Mouse (Mus musculus) right cerebral cortex, adult 2 months (tissue): Measurements from ENCODE around the gene Hbb-bs.
"Not testable (repeated sequence)": the region's sequence is repeated elsewhere in the genome, so short reads cannot be mapped to it uniquely, and the experiment has no call there.

Experiments
- DNase-seq, 2 experiments: peaks; one replicate each; pipeline ENCODE4 v3.0.0; 2021 to 2022; ENCODE audit warnings: low spot score in 2 of 2

The Hbb-bs gene

GRCm38 (mm10) chr7:103827808-103828207 is at the start of gene Hbb-bs:
Gene Hbb-bs, minus strand, starts transcription at chr7:103828096.
- no peak for DNase-seq

DNA sequence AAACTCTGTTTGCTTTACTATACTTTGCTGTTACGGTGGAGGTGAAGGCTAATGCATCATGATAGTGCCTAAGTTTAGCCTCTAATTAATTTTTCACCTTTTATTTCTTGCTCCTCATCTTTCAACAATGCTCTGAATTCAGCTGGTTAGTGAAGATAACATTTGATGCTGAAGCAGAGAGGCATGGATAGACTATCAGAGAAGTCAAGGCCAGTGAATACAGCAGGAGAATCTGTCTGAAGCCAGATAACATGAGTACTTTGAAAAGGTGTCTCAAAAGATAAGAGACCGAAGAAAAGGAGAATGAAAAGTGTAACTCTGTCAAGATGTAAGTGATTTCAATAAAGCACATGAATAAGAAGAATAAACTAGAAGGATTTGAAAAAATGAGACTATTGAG is 49.2 kb upstream of the Hbb-bs start:
- no peak for DNase-seq

DNA sequence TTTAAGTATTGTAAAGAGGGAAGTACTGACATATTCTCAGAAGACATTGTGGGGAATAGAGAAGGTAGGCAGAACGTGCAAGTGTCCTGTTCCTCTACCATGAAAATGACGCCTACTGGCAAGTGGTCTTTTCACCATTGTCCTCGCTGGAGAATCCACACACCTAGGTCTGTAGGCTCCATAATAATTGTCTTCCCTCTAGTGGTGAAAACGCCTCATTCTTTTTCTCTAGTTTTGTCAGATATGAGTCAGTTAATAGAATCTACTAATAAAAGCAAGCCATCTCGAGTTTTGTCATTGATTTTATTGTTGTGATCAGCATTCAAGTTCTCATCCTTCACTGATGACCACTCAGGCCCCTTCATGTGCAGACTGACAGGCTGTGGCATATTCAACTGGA is 46.6 kb upstream of the Hbb-bs start:
- DNase-seq: no peak

- DNase-seq: peak; percentile 1 to 7
Measured at GRCm38 (mm10) chr7:103873064-103873463, 45.2 kb upstream of the Hbb-bs start.

- DNase-seq: no peak
Measured at GRCm38 (mm10) chr7:103870667-103871066, 42.8 kb upstream of the Hbb-bs start.

DNA sequence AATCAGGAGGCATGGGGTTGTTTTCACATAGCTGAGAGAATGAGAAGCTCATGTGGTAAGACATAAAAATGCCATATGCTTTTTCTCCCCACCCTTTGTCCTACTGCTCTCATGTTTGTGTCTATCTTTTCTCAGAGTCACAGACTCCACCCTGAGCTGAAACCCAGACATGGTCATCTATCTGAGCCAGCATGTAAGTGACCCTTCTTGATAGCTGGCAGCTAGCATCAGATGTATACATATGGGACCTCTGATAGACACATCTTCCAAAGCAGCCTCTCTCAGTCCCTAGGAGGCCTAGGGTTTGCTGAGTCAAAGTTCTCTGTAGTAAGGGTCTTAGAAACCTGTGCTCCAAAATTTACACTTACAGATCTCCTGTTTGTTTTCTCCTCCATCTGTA is 37.8 kb upstream of the Hbb-bs start:
- no peak for DNase-seq

DNA sequence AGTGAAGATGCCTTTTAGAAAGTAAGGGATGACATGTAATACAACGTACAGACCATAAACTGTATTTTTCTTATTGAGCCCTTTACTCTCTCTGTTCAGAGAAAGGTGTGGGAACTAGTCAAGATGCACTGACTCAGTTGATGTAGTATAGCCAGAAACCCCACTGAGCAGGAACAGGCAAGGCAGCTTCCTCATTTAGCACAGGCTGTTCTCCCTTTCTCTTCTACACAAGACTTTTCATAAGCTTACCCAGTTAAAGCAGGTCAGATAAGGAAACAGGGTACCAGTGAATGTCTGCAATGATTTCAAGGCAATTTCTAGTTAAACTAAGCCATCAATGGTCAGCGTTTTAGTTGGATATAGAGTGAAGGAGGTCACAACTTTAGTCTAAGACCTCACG is 33.6 kb upstream of the Hbb-bs start:
- DNase-seq: no peak

GRCm38 (mm10) chr7:103860855-103861254 is 33.0 kb upstream of the Hbb-bs start:
- peak in 1 of 2 experiments; percentile 3 for DNase-seq

- no peak for DNase-seq
Measured at GRCm38 (mm10) chr7:103859076-103859475, 31.2 kb upstream of the Hbb-bs start.

DNA sequence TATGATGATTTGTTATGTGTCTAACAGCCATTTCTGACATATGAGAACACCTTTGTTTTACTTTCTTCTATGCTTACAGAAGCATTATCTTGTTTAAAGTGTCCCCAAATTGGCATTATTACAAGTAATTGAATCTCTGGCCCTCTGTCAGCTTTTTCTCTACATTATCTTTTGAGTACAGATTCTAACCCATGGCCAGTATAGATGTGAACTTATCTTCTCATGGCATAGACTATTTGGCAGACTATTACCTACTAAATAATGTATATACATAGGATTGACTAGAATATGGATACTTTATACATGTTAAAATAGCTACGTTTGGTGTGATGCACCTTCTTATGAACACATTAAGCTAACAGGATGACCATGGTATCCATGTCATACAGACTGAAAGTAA is 26.8 kb upstream of the Hbb-bs start:
- no peak for DNase-seq

GRCm38 (mm10) chr7:103853090-103853489 is 25.2 kb upstream of the Hbb-bs start, which contains the start of gene Hbb-y:
Gene Hbb-y, minus strand, starts transcription at chr7:103853216.
- DNase-seq: no peak

DNA sequence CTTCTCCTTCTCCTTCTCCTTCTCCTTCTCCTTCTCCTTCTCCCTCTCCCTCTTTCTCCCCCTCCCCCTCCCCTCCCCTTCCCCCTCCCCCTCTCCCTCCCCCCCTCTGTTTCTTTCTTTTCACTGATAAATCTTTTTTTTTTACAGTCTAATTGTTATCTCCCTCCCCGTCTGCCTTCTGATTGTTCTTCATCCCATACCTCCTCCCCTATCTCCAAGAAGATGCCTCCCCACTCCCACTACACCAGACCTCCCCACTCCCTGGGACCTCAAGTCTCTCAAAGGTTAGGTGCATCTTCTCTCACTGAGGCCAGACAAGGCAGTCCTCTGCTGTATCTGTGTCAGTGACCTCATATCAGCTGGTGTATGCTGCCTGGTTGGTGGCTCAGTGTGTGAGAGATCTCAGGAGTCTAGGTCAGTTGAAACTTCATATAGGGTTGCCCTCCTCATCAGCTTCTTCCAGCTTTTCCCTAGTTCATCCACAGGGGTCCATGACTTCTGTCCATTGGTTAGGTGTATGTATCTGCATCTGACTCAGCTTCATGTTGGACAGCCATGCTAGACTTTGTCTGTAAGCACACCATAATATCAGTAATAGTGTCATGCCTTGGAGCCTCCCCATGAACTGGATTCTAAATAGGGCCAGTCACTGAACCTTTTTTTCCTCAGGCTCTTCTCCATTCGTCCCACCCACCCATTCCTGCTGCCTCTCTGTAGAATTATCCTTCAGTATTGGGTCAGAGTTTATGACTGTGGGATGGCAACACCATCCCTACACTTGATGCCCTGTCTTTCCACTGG is 16.8 kb upstream of the Hbb-bs start:
- no peak for DNase-seq

DNA sequence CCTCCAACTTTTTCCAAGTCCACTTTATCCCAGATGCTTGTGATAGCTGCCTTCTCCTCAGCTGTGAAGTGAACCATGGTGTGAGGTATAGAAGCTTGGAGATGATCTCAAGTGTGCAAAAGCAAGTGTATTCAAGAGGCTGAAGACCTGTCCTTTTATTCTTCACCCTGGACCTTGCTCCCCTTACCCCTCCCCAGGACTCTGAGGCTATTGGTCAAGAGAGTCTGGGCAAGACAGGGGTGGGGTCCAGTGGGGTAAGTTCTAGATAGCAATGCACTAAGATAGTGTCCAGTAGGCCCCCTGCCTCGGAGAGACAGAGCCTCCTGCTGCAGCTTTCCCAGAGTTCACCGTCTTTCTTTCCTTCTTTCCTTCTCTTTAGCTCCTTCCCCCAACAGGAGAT is 15.1 kb upstream of the Hbb-bs start, which contains the start of gene Hbb-bh1:
Gene Hbb-bh1 (minus strand): TSS at position 131 of the 400 bp plus-strand sequence.
- DNase-seq: no peak

DNA sequence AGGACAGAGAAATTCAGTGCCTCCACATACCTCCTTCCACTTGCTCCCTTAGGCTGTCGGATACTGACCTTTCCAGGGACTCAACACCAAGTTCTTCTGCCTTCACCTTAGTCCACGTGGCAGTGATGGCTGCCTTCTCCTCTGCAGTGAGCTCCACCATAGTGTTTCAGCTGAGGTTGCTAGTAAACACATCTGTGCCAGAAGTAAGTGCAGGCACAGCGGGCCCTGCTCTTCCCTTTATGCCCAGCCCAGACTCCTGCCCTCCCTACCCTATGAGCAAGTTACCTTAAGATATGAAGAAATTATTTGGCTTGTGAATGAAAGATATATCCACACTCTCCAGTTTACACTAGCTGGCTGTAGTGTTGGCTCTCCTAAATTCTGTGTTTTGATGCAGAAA is 12.4 kb upstream of the Hbb-bs start, which contains the start of gene Hbb-bh2:
Gene Hbb-bh2 (minus strand): TSS at position 253 of the 400 bp plus-strand sequence.
- DNase-seq: no peak

- DNase-seq: not testable (repeated sequence)
Measured at GRCm38 (mm10) chr7:103827139-103827538, 757 bp downstream of the Hbb-bs start.

- DNase-seq: no peak
Measured at GRCm38 (mm10) chr7:103826255-103826887, 1.5 kb downstream of the Hbb-bs start.

GRCm38 (mm10) chr7:103825536-103826254 is 2.2 kb downstream of the Hbb-bs start:
- DNase-seq: no peak

GRCm38 (mm10) chr7:103824597-103824996 is 3.3 kb downstream of the Hbb-bs start:
- no peak for DNase-seq

DNA sequence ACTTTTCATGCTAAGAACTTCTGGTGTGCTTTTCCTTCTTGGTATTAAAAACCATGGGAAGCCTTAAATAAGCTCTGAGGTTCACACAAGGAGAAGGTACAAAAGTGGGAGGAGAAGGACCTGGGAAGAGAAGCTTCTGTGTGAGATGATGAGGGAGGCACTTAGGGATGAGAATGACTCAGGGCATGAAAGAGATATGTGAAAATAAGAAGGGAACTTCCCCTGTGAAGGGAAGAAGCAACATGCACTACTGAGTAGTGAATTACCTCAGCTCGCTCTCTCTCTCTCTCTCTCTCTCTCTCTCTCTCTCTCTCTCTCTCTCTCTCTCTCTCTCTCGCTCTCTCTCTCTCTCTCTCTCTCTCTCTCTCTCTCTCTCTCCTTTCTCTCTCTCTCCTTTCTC is 12.8 kb downstream of the Hbb-bs start:
- not testable (repeated sequence) for DNase-seq

- DNase-seq: no peak
Measured at GRCm38 (mm10) chr7:103813766-103814165, 14.1 kb downstream of the Hbb-bs start, which contains the start of gene Hbb-bt. Gene Hbb-bt, minus strand, starts transcription at chr7:103813996.

DNA sequence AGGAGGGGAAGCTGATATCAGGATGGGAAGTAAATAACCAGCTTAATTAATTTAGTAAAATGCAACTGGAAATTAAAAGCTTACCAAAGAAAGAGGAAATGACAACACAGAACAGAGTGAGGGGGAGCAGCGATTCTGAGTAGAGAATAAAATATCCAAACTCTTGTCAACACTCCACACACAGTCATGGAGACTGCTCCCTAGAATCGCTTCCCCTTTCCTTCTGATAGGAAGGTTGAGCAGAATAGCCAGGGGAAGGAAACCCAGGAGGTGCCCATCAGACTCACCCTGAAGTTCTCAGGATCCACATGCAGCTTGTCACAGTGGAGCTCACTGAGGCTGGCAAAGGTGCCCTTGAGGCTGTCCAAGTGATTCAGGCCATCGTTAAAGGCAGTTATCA is 14.7 kb downstream of the Hbb-bs start:
- DNase-seq: not testable (repeated sequence)

GRCm38 (mm10) chr7:103812174-103812573 is 15.7 kb downstream of the Hbb-bs start:
- DNase-seq: no peak
